In the genomic region with DNA sequence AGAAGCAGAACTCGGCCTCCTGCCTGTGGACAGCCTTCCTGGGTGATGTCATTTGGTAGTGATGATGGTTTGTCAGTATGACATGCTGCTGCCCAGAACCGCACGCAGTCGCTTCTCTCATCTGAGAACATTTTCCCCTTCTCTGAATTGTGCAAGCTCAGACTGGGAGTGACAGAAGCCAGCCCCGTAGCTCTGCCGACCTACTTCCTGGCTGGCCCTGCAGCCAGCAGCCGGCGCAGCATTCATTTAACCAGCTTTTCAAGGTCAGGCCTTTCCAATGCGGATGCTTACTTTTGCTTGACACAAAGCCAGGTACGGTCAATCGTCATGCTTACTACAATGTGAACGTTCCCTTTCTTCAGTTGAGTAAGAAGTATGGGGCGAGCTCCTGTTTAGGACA, we compare ENCODE assay signal across 8 mouse cellular contexts.
DNase-seq lines count a peak whose midpoint lies in the region; ATAC-seq and TF ChIP-seq lines count a peak whose summit lies in the region.

No protein-coding gene starts in this region.

- no peaks in the 10 kb centered on the region for H3K9me3 ChIP-seq in liver, postnatal 0 days (ENCODE audit: low read length)

- TF ChIP-seq EP300 in liver, postnatal 0 days (IDR thresholded peaks at IDR 0.05; ENCODE audit: low read depth), result no peak

- H3K27ac ChIP-seq in liver, postnatal 0 days (ENCODE audit: low read depth), result peak overlapping the region; percentile 24; the same call in 1 of the 2 replicates

- H3K27me3 ChIP-seq in liver, postnatal 0 days (ENCODE audit: insufficient read depth, low read length), result no peaks in the 10 kb centered on the region

- ATAC-seq in liver, postnatal 0 days, result peak; percentile 91

- DNase-seq in cerebellum, adult 9-11 months, result peak; percentile 14
- no peak for DNase-seq in cerebellum, postnatal 4 days (ENCODE audit: low spot score in 2 of 2)
- peak; percentile 28 for DNase-seq in urinary bladder, postnatal 14 days (ENCODE audit: low spot score)
- no peak for DNase-seq in urinary bladder, postnatal 4 days (ENCODE audit: low spot score in 2 of 2)
- peak; percentile 35 for DNase-seq in liver, postnatal 0 days
- no peak for DNase-seq in natural killer cell, adult 2 months (ENCODE audit: low spot score in 2 of 2)
- no peak for DNase-seq in spleen, postnatal 14 days (ENCODE audit: low spot score in 2 of 2)
- DNase-seq in layer of hippocampus, adult 11-12 months (ENCODE audit: low spot score), result no peak

- no peaks in the 10 kb centered on the region; the same call in 1 of the 2 replicates for H3K4me1 ChIP-seq in liver, postnatal 0 days (ENCODE audit: insufficient read depth)

- H3K36me3 ChIP-seq in liver, postnatal 0 days (replicated peaks; ENCODE audit: insufficient read depth, low read length), result no peaks in the 10 kb centered on the region

- H3K9ac ChIP-seq in liver, postnatal 0 days (replicated peaks), result no peak overlapping the region

- 0 out of 2 replicates have a peak, but pooled peaks have one; percentile 1 for TF ChIP-seq CTCF in liver, postnatal 0 days (IDR thresholded peaks at IDR 0.05; ENCODE audit: low read depth)

- 45% methylated on average over 13 of the region's 13 CpGs for WGBS in liver, postnatal 0 days (ENCODE audit: insufficient replicate concordance)

- no peak overlapping the region for H3K4me3 ChIP-seq in liver, postnatal 0 days (ENCODE audit: low read depth, low read length)

- peak overlapping the region; percentile 38; the same call in 1 of the 2 replicates for H3K4me2 ChIP-seq in liver, postnatal 0 days (ENCODE audit: low read depth, low read length)

Comparison
In these comparisons a context has a peak if more than half of its experiments do, and no peak if none do; other contexts are left out.
1. DNase-seq: peak in cerebellum, adult 9-11 months (single experiment), urinary bladder, postnatal 14 days (single experiment) and liver, postnatal 0 days (single experiment); none in cerebellum, postnatal 4 days (0 of 2), urinary bladder, postnatal 4 days (0 of 2), natural killer cell, adult 2 months (0 of 2), spleen, postnatal 14 days (0 of 2) and layer of hippocampus, adult 11-12 months (single experiment).